Mouse (Mus musculus) MEL (cell line): ENCODE data around the gene Nck2. TPM values are rescaled to one million over a fixed set of nuclear protein-coding genes. Genes with fewer than 3 reads are reported as not detected.
"Not testable (repeated sequence)": the region's sequence is repeated elsewhere in the genome, so short reads cannot be mapped to it uniquely, and the experiment has no call there.

Source experiments
- DNase-seq: peaks from one replicate; pipeline ENCODE4 v3.0.0; 2011; ENCODE audit warnings: low read depth, low spot score
- H3K27ac ChIP-seq: 2 replicates; pipeline ENCODE4 v1.5.1; 2012; ENCODE audit warnings: low read depth, mild to moderate bottlenecking, control low read depth, low read length, moderate library complexity; ENCODE audit not compliant: control insufficient read depth
- H3K27me3 ChIP-seq, 2 experiments: fragments of 150-350 bp in 1 of 2; sonication (generic) in 1 of 2; 2 replicates each; pipeline ENCODE4 v1.6.1; 2012; ENCODE audit warnings: low read length in 2 of 2, mild to moderate bottlenecking in 2 of 2, improper control_type of control experiment in 1 of 2, moderate library complexity in 1 of 2; ENCODE audit not compliant: insufficient read depth in 2 of 2, control insufficient read depth in 1 of 2
- H3K36me3 ChIP-seq, 2 experiments: 2 replicates each; pipeline ENCODE4 v1.6.1; 2012 to 2014; ENCODE audit warnings: low read length in 2 of 2, improper control_type of control experiment in 1 of 2, inconsistent platforms in 1 of 2, mild to moderate bottlenecking in 1 of 2; ENCODE audit not compliant: insufficient read depth in 2 of 2, control insufficient read depth in 1 of 2
- H3K4me1 ChIP-seq, 2 experiments: fragments of 150-350 bp in 1 of 2; sonication (generic) in 1 of 2; 2 replicates each; pipeline ENCODE4 v1.6.1; 2012; ENCODE audit warnings: low read length in 2 of 2, improper control_type of control experiment in 1 of 2, mild to moderate bottlenecking in 1 of 2; ENCODE audit not compliant: insufficient read depth in 2 of 2, control insufficient read depth in 1 of 2
- H3K4me3 ChIP-seq, 2 experiments: fragments of 150-350 bp in 1 of 2; sonication (generic) in 1 of 2; 2 replicates each; pipeline ENCODE4 v1.5.1; 2012; ENCODE audit warnings: low read depth in 2 of 2, low read length in 2 of 2, mild to moderate bottlenecking in 2 of 2, moderate library complexity in 2 of 2, control low read depth in 1 of 2, improper control_type of control experiment in 1 of 2; ENCODE audit not compliant: control insufficient read depth in 1 of 2, insufficient read depth in 1 of 2
- H3K79me2 ChIP-seq: 2 replicates; pipeline ENCODE4 v1.6.1; 2012; ENCODE audit warnings: mild to moderate bottlenecking, low read length, moderate library complexity; ENCODE audit not compliant: control insufficient read depth, poor library complexity, insufficient read depth
- H3K9ac ChIP-seq: 2 replicates; pipeline ENCODE4 v1.6.1; 2012; ENCODE audit warnings: low read depth, mild to moderate bottlenecking, control low read depth, low read length, moderate library complexity; ENCODE audit not compliant: control insufficient read depth, poor library complexity, severe bottlenecking
- H3K9me3 ChIP-seq: fragments of 150-350 bp; sonication (generic); replicated peaks from 2 replicates; pipeline ENCODE4 v1.6.1; 2012; ENCODE audit warnings: mild to moderate bottlenecking, low read length, improper control_type of control experiment, moderate library complexity; ENCODE audit not compliant: insufficient read depth
- BHLHE40 ChIP-seq: IDR thresholded peaks from 2 replicates; pipeline ENCODE4 v1.6.1; 2012; ENCODE audit warnings: low read depth, mild to moderate bottlenecking, inconsistent platforms, low read length, improper control_type of control experiment, borderline replicate concordance
- CTCF ChIP-seq, 3 experiments: IDR thresholded peaks in 2 of 3; conservative IDR thresholded peaks in 1 of 3; 2 replicates each; pipeline ENCODE4 v1.5.1; 2011 to 2012; ENCODE audit warnings: low read length in 3 of 3, low read depth in 2 of 3, mild to moderate bottlenecking in 2 of 3, improper control_type of control experiment in 1 of 3, inconsistent platforms in 1 of 3, mixed read lengths in 1 of 3, moderate library complexity in 1 of 3; ENCODE audit not compliant: control insufficient read depth in 1 of 3, insufficient read depth in 1 of 3, poor library complexity in 1 of 3, severe bottlenecking in 1 of 3
- ELF1 ChIP-seq: IDR thresholded peaks from 2 replicates; pipeline ENCODE4 v1.6.1; 2014; ENCODE audit warnings: low read depth, mild to moderate bottlenecking, inconsistent platforms, low read length, improper control_type of control experiment, moderate library complexity
- EP300 ChIP-seq, 2 experiments: IDR thresholded peaks; 2 replicates each; pipeline ENCODE4 v1.6.1; 2011; ENCODE audit warnings: improper control_type of control experiment in 2 of 2, low read length in 2 of 2, low read depth in 1 of 2, mild to moderate bottlenecking in 1 of 2
- ETS1 ChIP-seq: IDR thresholded peaks from 2 replicates; pipeline ENCODE4 v1.6.1; 2012; ENCODE audit warnings: low read depth, mild to moderate bottlenecking, inconsistent platforms, low read length, improper control_type of control experiment, moderate library complexity
- GABPA ChIP-seq: IDR thresholded peaks from 2 replicates; pipeline ENCODE4 v1.6.1; 2012; ENCODE audit warnings: low read depth, mild to moderate bottlenecking, inconsistent platforms, low read length, improper control_type of control experiment, moderate library complexity
- GATA1 ChIP-seq: IDR thresholded peaks from 2 replicates; pipeline ENCODE4 v1.6.1; 2011; ENCODE audit warnings: low read depth, low read length, improper control_type of control experiment
- JUND ChIP-seq: IDR thresholded peaks from 2 replicates; pipeline ENCODE4 v1.6.1; 2011; ENCODE audit warnings: low read depth, mild to moderate bottlenecking, improper control_type of control experiment, low read length
- MAFK ChIP-seq: IDR thresholded peaks from 2 replicates; pipeline ENCODE4 v1.6.1; 2011; ENCODE audit warnings: low read depth, mild to moderate bottlenecking, low read length, improper control_type of control experiment, borderline replicate concordance
- MAZ ChIP-seq: IDR thresholded peaks from 2 replicates; pipeline ENCODE4 v1.6.1; 2012; ENCODE audit warnings: low read depth, mild to moderate bottlenecking, inconsistent platforms, low read length, improper control_type of control experiment
- MEF2A ChIP-seq: IDR thresholded peaks from 2 replicates; pipeline ENCODE4 v1.6.1; 2014; ENCODE audit warnings: low read depth, mild to moderate bottlenecking, inconsistent platforms, low read length, improper control_type of control experiment; ENCODE audit not compliant: poor library complexity, insufficient replicate concordance, severe bottlenecking; ENCODE audit errors: extremely low read depth
- MYB ChIP-seq: IDR thresholded peaks from 2 replicates; pipeline ENCODE4 v1.6.1; 2011; ENCODE audit warnings: mild to moderate bottlenecking, low read depth, low read length, improper control_type of control experiment
- NELFE ChIP-seq: IDR thresholded peaks from 2 replicates; pipeline ENCODE4 v1.6.1; 2011; ENCODE audit warnings: low read depth, low read length, improper control_type of control experiment
- RAD21 ChIP-seq: IDR thresholded peaks from 2 replicates; pipeline ENCODE4 v1.6.1; 2011; ENCODE audit warnings: mild to moderate bottlenecking, low read depth, low read length, improper control_type of control experiment
- TBP ChIP-seq: IDR thresholded peaks from 2 replicates; pipeline ENCODE4 v1.8.0; 2011; ENCODE audit warnings: low read depth, low read length, improper control_type of control experiment
- TCF12 ChIP-seq: IDR thresholded peaks from 2 replicates; pipeline ENCODE4 v1.6.1; 2014; ENCODE audit warnings: low read depth, mild to moderate bottlenecking, inconsistent platforms, low read length, improper control_type of control experiment, moderate library complexity
- USF1 ChIP-seq: IDR thresholded peaks from 2 replicates; pipeline ENCODE4 v1.6.1; 2014; ENCODE audit warnings: low read depth, mild to moderate bottlenecking, inconsistent platforms, low read length, improper control_type of control experiment, moderate library complexity
- ZC3H11A ChIP-seq: IDR thresholded peaks from 2 replicates; pipeline ENCODE4 v1.6.1; 2012; ENCODE audit warnings: low read depth, mild to moderate bottlenecking, inconsistent platforms, low read length, improper control_type of control experiment
- ZKSCAN1 ChIP-seq: IDR thresholded peaks from 2 replicates; pipeline ENCODE4 v1.6.1; 2012; ENCODE audit warnings: low read depth, mild to moderate bottlenecking, inconsistent platforms, low read length, improper control_type of control experiment, moderate library complexity
- ZMIZ1 ChIP-seq: IDR thresholded peaks from 2 replicates; pipeline ENCODE4 v1.6.1; 2012; ENCODE audit warnings: low read depth, mild to moderate bottlenecking, inconsistent platforms, low read length, improper control_type of control experiment, moderate library complexity
- ZNF384 ChIP-seq: IDR thresholded peaks from 2 replicates; pipeline ENCODE4 v1.6.1; 2012; ENCODE audit warnings: low read depth, mild to moderate bottlenecking, inconsistent platforms, low read length, improper control_type of control experiment
- polyA plus RNA-seq, 2 experiments: library from polyadenylated mRNA; stranded (reverse) in 1 of 2; unstranded in 1 of 2; fragments of >175 nt in 1 of 2; fragments of >200 nt in 1 of 2; gene quantifications; 2 replicates each; pipeline versions ENCODE4 v1.2.1 to v1.2.4; 2012; ENCODE audit warnings: low replicate concordance in 2 of 2, low read depth in 1 of 2; ENCODE audit not compliant: insufficient read length in 2 of 2, insufficient read depth in 1 of 2, missing spikeins in 1 of 2
- total RNA-seq: library from RNA; depleted of rRNA; stranded (reverse); fragments of 300-350 nt; gene quantifications from 2 replicates; pipeline ENCODE4 v1.2.3, GENCODE M21; 2012

Nck2 gene
- total and polyA plus RNA-seq, 3 experiments: 9.4 to 12.4 TPM; not detected in 1

GRCm38 (mm10) chr1:43548749-43549148 is 104.4 kb downstream of the Nck2 start:
- DNase-seq: no peak
- H3K27me3 ChIP-seq: no peaks in the 10 kb centered on the region
- no peak overlapping the region for H3K27ac ChIP-seq
- no peaks in the 10 kb centered on the region for H3K79me2 ChIP-seq
- peaks cover 7 to 21% of the 10 kb centered on the region in 2 experiments for H3K4me1 ChIP-seq
- peaks cover 0 to 14% of the 10 kb centered on the region in 2 experiments; a peak in 2 of 4 replicates for H3K36me3 ChIP-seq
- no peak overlapping the region for H3K4me3 ChIP-seq
- H3K9ac ChIP-seq: no peak overlapping the region
- H3K9me3 ChIP-seq: no peaks in the 10 kb centered on the region
- TF ChIP-seq USF1: no peak
- no peak for TF ChIP-seq EP300 (IDR thresholded peaks at IDR 0.05; ENCODE audit: low read depth in 1 of 2, low read length in 2 of 2)
- no peak for TF ChIP-seq GATA1
- no peak for TF ChIP-seq ELF1
- TF ChIP-seq MYB: no peak
- TF ChIP-seq MAZ: no peak
- TF ChIP-seq ZMIZ1: no peak
- TF ChIP-seq GABPA: no peak
- TF ChIP-seq MAFK: no peak
- no peak for TF ChIP-seq BHLHE40
- no peak for TF ChIP-seq RAD21
- TF ChIP-seq JUND: no peak
- no peak for TF ChIP-seq TBP
- TF ChIP-seq ZNF384: no peak
- no peak for TF ChIP-seq ETS1
- no peak for TF ChIP-seq TCF12
- no peak for TF ChIP-seq ZKSCAN1
- no peak for TF ChIP-seq CTCF (IDR thresholded peaks at IDR 0.05 in 2 of 3, conservative IDR thresholded peaks at IDR 0.05 in 1 of 3; ENCODE audit: control insufficient read depth in 1 of 3, insufficient read depth in 1 of 3, low read depth in 2 of 3, low read length in 3 of 3, poor library complexity in 1 of 3, severe bottlenecking in 1 of 3)
- TF ChIP-seq ZC3H11A: no peak
- no peak for TF ChIP-seq MEF2A
- TF ChIP-seq, all 39 proteins: peak for 0

GRCm38 (mm10) chr1:43550525-43550924 is 106.1 kb downstream of the Nck2 start:
- no peak for DNase-seq
- peaks cover 7 to 21% of the 10 kb centered on the region in 2 experiments for H3K4me1 ChIP-seq

GRCm38 (mm10) chr1:43553989-43554679 is 109.8 kb downstream of the Nck2 start:
- Histone ChIP-seq H3K36me3 (peaks cover 0 to 13% of the 10 kb centered on the region in 2 experiments; a peak in 2 of 4 replicates), H3K4me1 (peaks cover 10 to 11% of the 10 kb centered on the region in 2 experiments)
- H3K27me3 ChIP-seq, DNase-seq, H3K79me2 ChIP-seq, H3K4me3 ChIP-seq, H3K27ac ChIP-seq, H3K9ac ChIP-seq, H3K9me3 ChIP-seq: not testable (repeated sequence)

More at GRCm38 (mm10) chr1:43550525-43550924, 106.1 kb downstream of the Nck2 start:
- Histone ChIP-seq H3K9me3 (no peaks in the 10 kb centered on the region), H3K27ac (no peak overlapping the region), H3K4me3 (no peak overlapping the region), H3K27me3 (no peaks in the 10 kb centered on the region)
- no peak for TF ChIP-seq NELFE
- TF ChIP-seq, all 39 proteins: peak for 0
- Histone ChIP-seq H3K36me3 (peaks cover 0 to 14% of the 10 kb centered on the region in 2 experiments; a peak in 2 of 4 replicates), H3K9ac (no peak overlapping the region), H3K79me2 (no peaks in the 10 kb centered on the region)
